Mouse (Mus musculus) hematopoietic stem cell, adult 5-6 weeks (primary cell): Measurements from ENCODE around the gene Prr15l. TPM values are rescaled to one million over a fixed set of nuclear protein-coding genes. Genes with fewer than 3 reads are reported as not detected.
A peak's percentile ranks its signal among the peaks of the same experiment; 100 is the strongest.

Source experiments
- ATAC-seq, 2 experiments: fragments of 125-278 bp in 1 of 2; replicated peaks in 1 of 2; 2 replicates each; pipeline ENCODE4 v1.8.0; 2016 to 2017; ENCODE audit warnings: inconsistent platforms in 2 of 2, mild to moderate bottlenecking in 2 of 2, moderate number of reproducible peaks in 2 of 2, low read depth in 1 of 2, moderate TSS enrichment in 1 of 2; ENCODE audit not compliant: low FRiP score in 2 of 2, poor library complexity in 2 of 2, severe bottlenecking in 2 of 2, insufficient read depth in 1 of 2, low TSS enrichment in 1 of 2
- total RNA-seq: library from RNA; stranded (forward); fragments of 172-1452, 232-1000 nt; gene quantifications from 2 replicates; pipeline ENCODE4 v1.2.3, GENCODE M21; 2017

The Prr15l gene
- total RNA-seq, 1 experiment from 2014 or later: 0.74 TPM

DNA sequence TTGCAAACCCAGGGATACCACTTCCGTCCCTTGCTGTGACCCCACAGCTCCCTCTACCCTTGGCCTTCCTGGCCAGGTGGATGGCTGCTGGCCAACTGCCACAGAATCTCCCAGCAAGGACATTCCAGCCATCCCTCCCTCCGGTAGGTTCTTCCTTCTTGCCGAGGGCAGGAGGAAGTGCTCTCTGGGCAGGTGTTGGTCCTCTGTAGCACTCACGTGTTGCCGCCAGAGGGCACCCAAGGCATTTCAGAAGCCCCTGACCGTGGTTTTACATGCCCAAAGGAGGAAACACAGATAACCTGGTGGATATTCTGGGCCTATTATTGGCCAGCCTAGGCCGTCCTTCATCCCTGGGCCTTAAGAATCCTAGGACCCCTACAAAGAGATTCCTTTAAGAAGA is 54.5 kb downstream of the Prr15l start:
- ATAC-seq: peak; percentile 47 to 54

DNA sequence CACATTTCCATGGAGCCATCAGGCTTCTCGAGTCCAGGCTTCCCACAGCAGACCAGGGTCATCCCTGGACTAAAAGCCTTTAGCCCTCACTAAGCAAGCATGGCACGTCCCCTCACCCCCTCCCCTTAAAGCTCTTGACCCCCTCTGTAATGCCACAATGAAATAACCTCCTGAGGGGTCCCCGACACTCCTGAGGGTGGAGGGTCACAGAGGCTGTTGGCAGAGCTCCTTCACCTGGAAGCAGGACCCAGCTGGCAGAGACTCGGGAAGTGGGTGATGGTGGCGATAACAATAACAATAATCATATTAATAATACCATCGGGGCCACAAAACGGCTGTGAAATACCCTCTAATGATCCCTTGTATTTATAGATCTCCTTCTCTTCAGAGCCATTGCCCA is 55.0 kb downstream of the Prr15l start, which contains the start of gene Sp2:
TSS of gene Sp2 (minus strand) at position 101 of the 400 bp plus-strand sequence.
- ATAC-seq: no peak

- no peak for ATAC-seq
These were observed 57.0 kb downstream of the Prr15l start for GRCm38 (mm10) chr11:96984903-96985302.

GRCm38 (mm10) chr11:96986463-96986862 is 58.6 kb downstream of the Prr15l start:
- ATAC-seq: no peak

Other genes with a start within 250 kb of the Prr15l start
- gene Snx11, start 150.5 kb upstream of the Prr15l start, total RNA-seq: 14.2 and 16.9 TPM in 2 replicates
- gene Cbx1, start 139.0 kb upstream of the Prr15l start, total RNA-seq: 102 and 160 TPM in 2 replicates
- gene Nfe2l1, start 98.1 kb upstream of the Prr15l start, total RNA-seq: 50.1 and 51.6 TPM in 2 replicates
- gene Copz2, start 78.2 kb upstream of the Prr15l start, total RNA-seq: 3.1 and 5.9 TPM in 2 replicates
- gene Cdk5rap3, start 11.6 kb upstream of the Prr15l start, total RNA-seq: 48.3 and 59.6 TPM in 2 replicates
- gene Pnpo, start 15.9 kb downstream of the Prr15l start, total RNA-seq: 32.5 and 32.6 TPM in 2 replicates
- 2.5 and 3.1 TPM in 2 replicates for gene Sp2, start 54.9 kb downstream of the Prr15l start, total RNA-seq
- 0.05 and 0.19 TPM in 2 replicates for gene Sp6, start 85.3 kb downstream of the Prr15l start, total RNA-seq
- gene Scrn2, start 101.8 kb downstream of the Prr15l start, total RNA-seq: 22.6 and 35.3 TPM in 2 replicates
- gene Lrrc46, start 113.3 kb downstream of the Prr15l start, total RNA-seq: 0.63 TPM in 1 of 2 replicates, not detected in the other
- gene Mrpl10, start 113.5 kb downstream of the Prr15l start, total RNA-seq: 13.9 and 17.1 TPM in 2 replicates
- 13.3 and 13.4 TPM in 2 replicates for gene Osbpl7, start 122.5 kb downstream of the Prr15l start, total RNA-seq
- gene Tbx21, start 187.2 kb downstream of the Prr15l start, total RNA-seq: 0.45 and 1.1 TPM in 2 replicates
- gene Tbkbp1, start 223.4 kb downstream of the Prr15l start, total RNA-seq: 6.6 and 8.1 TPM in 2 replicates